Mouse (Mus musculus) spleen, adult 2 months (tissue): ENCODE results near the gene Vdr.

Source experiments
- CTCF ChIP-seq: fragments of 200-500 bp; IDR thresholded peaks from 2 replicates; pipeline ENCODE4 v1.5.1; 2011; ENCODE audit warnings: mild to moderate bottlenecking, inconsistent platforms; ENCODE audit not compliant: insufficient read depth, insufficient read length, insufficient replicate concordance; ENCODE audit errors: extremely low read depth
- POLR2A ChIP-seq: fragments of 200-500 bp; IDR thresholded peaks from 2 replicates; pipeline ENCODE4 v1.6.1; 2011; ENCODE audit warnings: low read depth, low read length, inconsistent platforms

GRCm38 (mm10) chr15:97872161-97872560 lies 38.3 kb downstream of the Vdr start:
- TF ChIP-seq POLR2A (no peak), CTCF (no peak)
